Comparison of ENCODE assay signal across 29 mouse cellular contexts in the genomic region with DNA sequence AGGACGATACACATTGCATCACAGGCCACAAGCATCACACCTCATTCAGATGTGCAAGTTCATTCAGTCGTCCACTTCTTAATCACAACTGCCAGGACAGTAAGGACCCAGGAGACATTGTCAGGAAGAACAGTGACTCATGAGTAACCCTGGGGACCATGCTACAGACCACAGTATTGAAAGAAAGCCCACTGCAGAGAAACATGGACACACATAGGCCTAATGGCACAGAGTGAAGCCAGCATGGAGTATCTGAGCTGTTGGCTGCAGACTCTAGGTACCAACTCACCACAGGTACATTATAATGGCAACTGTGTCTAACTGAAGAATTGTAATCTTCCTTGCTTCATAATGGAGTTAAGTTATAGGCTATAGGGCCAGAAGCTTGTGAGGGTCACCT.
"Had no signal": no experiment of that assay in that cellular context is flagged by ENCODE, and none has a peak within 500 bp of the region (broad histone marks: within the 10 kb centered on the region; RNA-seq: fewer than 3 reads in every experiment).

No protein-coding gene starts in this region.

- H3K27ac ChIP-seq: heart, embryonic 13.5 days; heart, embryonic 15.5 days; hindbrain, embryonic 10.5 days; hindbrain, embryonic 12.5 days; hindbrain, embryonic 13.5 days; hindbrain, embryonic 14.5 days; hindbrain, embryonic 15.5 days; hindbrain, postnatal 0 days; intestine, embryonic 15.5 days; kidney, embryonic 15.5 days; kidney, postnatal 0 days; layer of hippocampus, adult 2 months; left cerebral cortex, adult 2 months had no signal

- H3K9ac ChIP-seq: heart, embryonic 12.5 days; heart, embryonic 13.5 days; heart, embryonic 15.5 days; hindbrain, embryonic 12.5 days; hindbrain, embryonic 13.5 days; hindbrain, embryonic 14.5 days; hindbrain, embryonic 15.5 days; intestine, embryonic 15.5 days; kidney, embryonic 15.5 days had no signal

- H3K9me3 ChIP-seq: heart, embryonic 12.5 days; heart, embryonic 13.5 days; heart, embryonic 15.5 days; hindbrain, embryonic 10.5 days; hindbrain, embryonic 12.5 days; hindbrain, embryonic 13.5 days; hindbrain, embryonic 15.5 days; intestine, embryonic 15.5 days; kidney, embryonic 15.5 days had no signal

- H3K27me3 ChIP-seq: heart, embryonic 12.5 days; heart, embryonic 13.5 days; heart, embryonic 15.5 days; hindbrain, embryonic 12.5 days; hindbrain, embryonic 13.5 days; hindbrain, embryonic 15.5 days; intestine, embryonic 15.5 days; kidney, embryonic 15.5 days had no signal

- DNase-seq: heart, postnatal 10 days; heart, postnatal 14 days; heart, postnatal 4 days; kidney, adult 11 months; kidney, adult 18-20 months; kidney, adult 2 months; kidney, adult 8-10 months; kidney, adult 9 months; kidney, postnatal 10 days; kidney, postnatal 14 days; kidney, postnatal 25 days; kidney, postnatal 36 days; kidney, postnatal 4 days; layer of hippocampus, adult 9-11 months; layer of hippocampus, postnatal 36 days had no signal

- H3K36me3 ChIP-seq: heart, embryonic 12.5 days; heart, embryonic 13.5 days; heart, embryonic 15.5 days; hindbrain, embryonic 10.5 days; hindbrain, embryonic 12.5 days; hindbrain, embryonic 13.5 days; hindbrain, embryonic 15.5 days; intestine, embryonic 15.5 days; kidney, embryonic 15.5 days had no signal

- H3K4me1 ChIP-seq: hindbrain, embryonic 10.5 days; intestine, embryonic 15.5 days had no signal

- H3K4me3 ChIP-seq: heart, embryonic 12.5 days; heart, embryonic 13.5 days; heart, embryonic 15.5 days; hindbrain, embryonic 10.5 days; hindbrain, embryonic 12.5 days; hindbrain, embryonic 13.5 days; hindbrain, embryonic 15.5 days; intestine, embryonic 15.5 days; kidney, embryonic 15.5 days; layer of hippocampus, adult 2 months; left cerebral cortex, adult 2 months had no signal
